33 mouse cellular contexts compared by ENCODE assay signal in genomic region chr9:99557580-99558300, GRCm38 (mm10). TPM values are rescaled to one million over a fixed set of nuclear protein-coding genes. Genes with fewer than 3 reads are reported as not detected.
DNase-seq lines count a peak whose midpoint lies in the region; ATAC-seq and TF ChIP-seq lines count a peak whose summit lies in the region.
"Had no signal": no experiment of that assay in that cellular context is flagged by ENCODE, and none has a peak within 500 bp of the region (broad histone marks: within the 10 kb centered on the region; RNA-seq: fewer than 3 reads in every experiment).

No protein-coding gene starts in this region.

- H3K27me3 ChIP-seq in liver, postnatal 0 days (ENCODE audit: insufficient read depth, low read length), result no peaks in the 10 kb centered on the region
- H3K27me3 ChIP-seq in liver, embryonic 11.5 days (replicated peaks; ENCODE audit: control insufficient read depth, insufficient read depth, low read length), result no peaks in the 10 kb centered on the region
- no peaks in the 10 kb centered on the region for H3K27me3 ChIP-seq in forebrain, embryonic 12.5 days
- H3K27me3 ChIP-seq: CH12.LX; forebrain, embryonic 13.5 days; intestine, embryonic 15.5 days; stomach, embryonic 15.5 days had no signal

- no peak for TF ChIP-seq EP300 in liver, postnatal 0 days (IDR thresholded peaks at IDR 0.05; ENCODE audit: low read depth)

- no peak overlapping the region for H3K9ac ChIP-seq in liver, postnatal 0 days (replicated peaks)
- H3K9ac ChIP-seq in liver, embryonic 11.5 days (ENCODE audit: low read depth, low read length), result no peak overlapping the region
- H3K9ac ChIP-seq in forebrain, embryonic 12.5 days, result no peak overlapping the region
- H3K9ac ChIP-seq: forebrain, embryonic 13.5 days; hindbrain, embryonic 14.5 days; intestine, embryonic 15.5 days; stomach, embryonic 15.5 days had no signal

- DNase-seq in liver, result peak; percentile 57
- DNase-seq in liver, postnatal 0 days, result no peak
- no peak for DNase-seq in liver, embryonic 11.5 days (ENCODE audit: low spot score)
- no peak for DNase-seq in embryo, embryonic 10.5 days (ENCODE audit: low spot score)
- DNase-seq in adrenal gland, postnatal 36 days, result no peak
- DNase-seq: adrenal gland, adult 8-10 months; cerebellum, adult 9-10 months; gastrocnemius, adult 2 months; heart, postnatal 4 days; kidney, adult 8-10 months; kidney, postnatal 10 days; lung, postnatal 14 days; right cerebral cortex, adult 18-20 months; thymus, postnatal 4 days had no signal

- no peak overlapping the region for H3K4me2 ChIP-seq in liver, postnatal 0 days (ENCODE audit: low read depth, low read length)
- peak overlapping the region; percentile 48 for H3K4me2 ChIP-seq in liver, embryonic 11.5 days
- no peak overlapping the region for H3K4me2 ChIP-seq in forebrain, embryonic 12.5 days
- H3K4me2 ChIP-seq: forebrain, embryonic 13.5 days; hindbrain, embryonic 14.5 days; intestine, embryonic 15.5 days; stomach, embryonic 15.5 days had no signal

- H3K9me3 ChIP-seq in liver, postnatal 0 days (ENCODE audit: low read length), result no peaks in the 10 kb centered on the region
- H3K9me3 ChIP-seq in liver, embryonic 11.5 days (ENCODE audit: control insufficient read depth, low read length), result no peaks in the 10 kb centered on the region
- no peaks in the 10 kb centered on the region for H3K9me3 ChIP-seq in forebrain, embryonic 12.5 days
- H3K9me3 ChIP-seq: forebrain, embryonic 13.5 days; G1E; intestine, embryonic 15.5 days; limb, embryonic 10.5 days; stomach, embryonic 15.5 days had no signal

- TF ChIP-seq CTCF in liver, postnatal 0 days (IDR thresholded peaks at IDR 0.05; ENCODE audit: low read depth), result no peak

- 36% methylated on average over 8 of the region's 8 CpGs for WGBS in liver, postnatal 0 days (ENCODE audit: insufficient replicate concordance)
- 43% methylated on average over 8 of the region's 8 CpGs for WGBS in liver, embryonic 11.5 days
- WGBS in forebrain, embryonic 12.5 days, result 91% methylated on average over 8 of the region's 8 CpGs

- ATAC-seq in liver, postnatal 0 days, result no peak
- ATAC-seq in liver, embryonic 11.5 days (replicated peaks; ENCODE audit: low FRiP score), result peak; percentile 85
- peak; percentile 39; the same call in 1 of the 2 replicates for ATAC-seq in megakaryocyte, adult 5-6 weeks (ENCODE audit: poor library complexity, severe bottlenecking)
- ATAC-seq in forebrain, embryonic 12.5 days (ENCODE audit: low FRiP score), result no peak
- ATAC-seq: activated CD4-positive, CD25-positive, alpha-beta regulatory T cell, adult 4 months; forebrain, embryonic 13.5 days; intestine, embryonic 15.5 days; midbrain, embryonic 16.5 days had no signal

- no peak overlapping the region for H3K4me3 ChIP-seq in liver, postnatal 0 days (ENCODE audit: low read depth, low read length)
- no peak overlapping the region for H3K4me3 ChIP-seq in liver, embryonic 11.5 days (ENCODE audit: low read depth, low read length)
- H3K4me3 ChIP-seq in forebrain, embryonic 12.5 days (replicated peaks), result no peak overlapping the region
- H3K4me3 ChIP-seq: forebrain, embryonic 13.5 days; gastrocnemius, adult 2 months; intestine, embryonic 15.5 days; limb, embryonic 10.5 days; myocyte; stomach, embryonic 15.5 days had no signal

- H3K4me1 ChIP-seq in liver, postnatal 0 days (ENCODE audit: insufficient read depth), result peaks cover 11% of the 10 kb centered on the region
- H3K4me1 ChIP-seq in liver, embryonic 11.5 days (replicated peaks; ENCODE audit: control insufficient read depth, insufficient read depth, low read length), result peaks cover 39% of the 10 kb centered on the region
- H3K4me1 ChIP-seq in forebrain, embryonic 12.5 days, result no peaks in the 10 kb centered on the region
- H3K4me1 ChIP-seq: forebrain, embryonic 13.5 days; limb, embryonic 10.5 days; stomach, embryonic 15.5 days had no signal

- H3K36me3 ChIP-seq in liver, postnatal 0 days (replicated peaks; ENCODE audit: insufficient read depth, low read length), result no peaks in the 10 kb centered on the region
- no peaks in the 10 kb centered on the region for H3K36me3 ChIP-seq in liver, embryonic 11.5 days (ENCODE audit: control insufficient read depth, insufficient read depth, low read length)
- no peaks in the 10 kb centered on the region for H3K36me3 ChIP-seq in forebrain, embryonic 12.5 days (replicated peaks)
- H3K36me3 ChIP-seq: intestine, embryonic 15.5 days; limb, embryonic 10.5 days; stomach, embryonic 15.5 days had no signal

- no peak overlapping the region for H3K27ac ChIP-seq in liver, postnatal 0 days (ENCODE audit: low read depth)
- H3K27ac ChIP-seq in liver, embryonic 11.5 days (ENCODE audit: low read depth, low read length), result no peak overlapping the region; the same call in 1 of the 2 replicates
- H3K27ac ChIP-seq in forebrain, embryonic 12.5 days, result no peak overlapping the region
- H3K27ac ChIP-seq: forebrain, embryonic 13.5 days; gastrocnemius, adult 2 months; hindbrain, embryonic 14.5 days; intestine, embryonic 15.5 days; limb, embryonic 10.5 days; stomach, embryonic 15.5 days had no signal

RNA-seq across cellular contexts. Expression of gene Armc8, which starts 11.0 kb away (rescaled TPM):
- 6.6 and 7.9 TPM in 2 replicates for polyA plus RNA-seq in liver, postnatal 0 days (2015; fragmentation: Nextera tagmentation; extraction: Ambion mirVana)
- polyA plus RNA-seq in liver, embryonic 11.5 days (2014; fragmentation: Nextera tagmentation; extraction: Ambion mirVana), result 19.5 and 23.7 TPM in 2 replicates
- 21.3 and 22.9 TPM in 2 replicates for total RNA-seq in megakaryocyte, adult 5-6 weeks (2015)
- total RNA-seq in megakaryocyte, adult 5-6 weeks (2017), result 22.6 and 26.1 TPM in 2 replicates
- 10 to 100 TPM; 24.1 to 43.3 TPM for total RNA-seq in adrenal gland, postnatal 36 days (2021)
- polyA plus RNA-seq in forebrain, embryonic 12.5 days (2016; fragmentation: Nextera tagmentation; extraction: Ambion mirVana), result 43.0 and 44.2 TPM in 2 replicates

RNA-seq across cellular contexts. Expression of gene Dbr1, which starts 17.9 kb away (rescaled TPM):
- 9.3 and 9.6 TPM in 2 replicates for polyA plus RNA-seq in liver, postnatal 0 days (2015; fragmentation: Nextera tagmentation; extraction: Ambion mirVana)
- 36.5 and 39.7 TPM in 2 replicates for polyA plus RNA-seq in liver, embryonic 11.5 days (2014; fragmentation: Nextera tagmentation; extraction: Ambion mirVana)
- total RNA-seq in megakaryocyte, adult 5-6 weeks (2015), result 14.0 and 16.6 TPM in 2 replicates
- total RNA-seq in megakaryocyte, adult 5-6 weeks (2017), result 38.5 and 39.8 TPM in 2 replicates
- 10 to 100 TPM; 12.8 to 15.0 TPM for total RNA-seq in adrenal gland, postnatal 36 days (2021)
- 35.7 and 37.5 TPM in 2 replicates for polyA plus RNA-seq in forebrain, embryonic 12.5 days (2016; fragmentation: Nextera tagmentation; extraction: Ambion mirVana)

RNA-seq across cellular contexts. Expression of gene A4gnt, which starts 54.6 kb away (rescaled TPM):
- not detected in 2 replicates for polyA plus RNA-seq in liver, postnatal 0 days (2015; fragmentation: Nextera tagmentation; extraction: Ambion mirVana)
- polyA plus RNA-seq in liver, embryonic 11.5 days (2014; fragmentation: Nextera tagmentation; extraction: Ambion mirVana), result not detected in 2 replicates
- total RNA-seq in megakaryocyte, adult 5-6 weeks (2015), result not detected in 2 replicates
- total RNA-seq in megakaryocyte, adult 5-6 weeks (2017), result not detected in 2 replicates
- total RNA-seq in adrenal gland, postnatal 36 days (2021), result not detected
- not detected in 2 replicates for polyA plus RNA-seq in forebrain, embryonic 12.5 days (2016; fragmentation: Nextera tagmentation; extraction: Ambion mirVana)
- total RNA-seq: adrenal gland, adult 8-10 months; CH12.LX; gastrocnemius, adult 2 months; gastrocnemius, postnatal 4 days; heart, adult 8-10 months; heart, postnatal 4 days; layer of hippocampus, postnatal 10 days; liver, adult 2 months had no signal
- polyA plus RNA-seq: activated CD4-positive, CD25-positive, alpha-beta regulatory T cell, adult 4 months; embryonic facial prominence, embryonic 11.5 days; forebrain, embryonic 13.5 days; G1E; heart, embryonic 16.5 days; hindbrain, embryonic 14.5 days; limb, embryonic 10.5 days; liver, adult 2 months; midbrain, embryonic 16.5 days; myocyte; neural tube, embryonic 14.5 days had no signal

Comparison
In these comparisons a context has a peak if more than half of its experiments do, and no peak if none do; other contexts are left out.
1. ATAC-seq: peak in liver, embryonic 11.5 days (single experiment) and megakaryocyte, adult 5-6 weeks (single experiment); none in liver, postnatal 0 days (single experiment) and forebrain, embryonic 12.5 days (single experiment).